Mouse (Mus musculus): ENCODE results near the gene Ak5. TPM values are rescaled to one million over a fixed set of nuclear protein-coding genes. Genes with fewer than 3 reads are reported as not detected.

Gene Ak5
- polyA plus RNA-seq, 1 experiment from 2014 or later, result 3.1 TPM

DNA sequence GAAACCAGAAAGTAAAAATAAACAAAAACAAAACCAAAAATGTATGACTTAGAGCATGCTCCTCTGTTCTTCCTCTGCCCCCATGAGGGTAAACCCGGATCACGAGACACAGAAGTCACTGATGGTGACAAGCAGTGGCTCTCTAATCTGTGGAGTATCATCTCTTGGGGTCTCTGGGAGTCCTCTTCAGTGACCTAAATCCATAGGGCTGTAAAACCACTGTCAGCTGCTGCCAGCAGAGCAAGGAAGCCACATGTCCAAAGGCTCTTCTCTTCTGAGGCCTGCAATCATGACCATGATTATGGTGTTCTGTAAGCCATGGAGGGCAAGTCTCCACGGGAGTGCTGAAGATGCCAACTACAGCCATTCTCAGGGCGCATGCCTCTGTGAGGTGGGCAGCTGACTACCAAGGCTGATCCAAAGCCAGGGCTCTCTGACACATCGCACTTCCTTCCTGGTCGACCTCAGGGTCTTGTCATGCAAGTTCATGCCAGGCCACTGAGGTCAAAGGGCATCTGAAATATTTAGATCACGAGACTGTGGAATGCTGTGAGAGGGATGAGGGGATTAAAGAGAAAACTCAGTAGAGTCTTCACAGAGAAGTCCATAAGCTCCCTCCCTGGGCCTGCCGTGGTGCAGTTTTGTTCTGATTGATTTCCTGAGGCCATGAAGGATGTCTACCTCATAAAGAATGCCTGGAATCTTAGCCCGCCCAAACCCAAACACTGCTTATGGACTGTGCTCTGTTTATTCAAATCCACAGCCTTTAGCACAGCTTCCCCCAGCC lies 99.5 kb downstream of the Ak5 start:
- H3K27ac ChIP-seq (replicated peaks; ENCODE audit: low read depth, low read length), result peak overlapping the region; percentile 63
- H3K9me3 ChIP-seq (ENCODE audit: control insufficient read depth, low read length), result no peaks in the 10 kb centered on the region
- H3K9ac ChIP-seq (ENCODE audit: low read depth, low read length), result no peak overlapping the region
- H3K4me2 ChIP-seq (ENCODE audit: low read depth, low read length), result no peak overlapping the region
- H3K36me3 ChIP-seq (ENCODE audit: control insufficient read depth, insufficient read depth, low read length), result no peaks in the 10 kb centered on the region
- H3K4me1 ChIP-seq (ENCODE audit: control insufficient read depth, insufficient read depth, low read length), result peaks cover 18% of the 10 kb centered on the region
- H3K4me3 ChIP-seq (ENCODE audit: low read depth, low read length), result no peak overlapping the region
- ATAC-seq (ENCODE audit: low read depth) (peak; percentile 18; the same call in 1 of the 2 replicates), DNase-seq (ENCODE audit: low spot score) (peak; percentile 56)
- WGBS, result 44% methylated on average over 9 of the region's 9 CpGs
- H3K27me3 ChIP-seq (replicated peaks; ENCODE audit: control insufficient read depth, insufficient read depth, low read length), result no peaks in the 10 kb centered on the region

DNA sequence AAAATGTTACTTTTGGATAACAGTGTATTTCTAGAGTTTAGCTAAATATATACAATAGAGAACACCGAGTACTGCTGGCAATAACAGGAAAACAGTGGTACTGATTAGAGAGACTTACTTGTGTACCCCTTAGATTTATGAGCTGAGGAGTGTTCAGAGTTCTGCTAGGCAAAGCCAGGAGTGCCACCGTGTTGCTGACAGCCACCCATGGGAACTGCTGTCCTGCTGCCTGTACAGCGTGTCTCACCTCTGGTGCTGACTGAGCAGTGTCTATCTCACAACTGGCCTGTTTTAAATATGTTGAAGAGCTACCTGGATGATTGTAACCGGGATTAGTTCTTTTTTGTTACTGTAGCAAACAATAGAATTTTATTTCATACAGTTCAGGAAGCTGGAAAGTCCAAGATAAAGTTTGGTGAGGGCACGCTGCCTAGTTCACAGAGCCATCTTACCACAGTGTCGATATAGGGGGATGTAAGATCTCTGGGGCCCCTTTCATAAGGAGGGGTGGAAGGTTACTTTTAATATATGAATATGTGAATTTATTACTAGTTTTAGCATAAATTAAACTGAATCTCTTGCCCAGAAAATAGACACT lies 103.5 kb downstream of the Ak5 start:
- H3K4me3 ChIP-seq (ENCODE audit: low read depth, low read length), result no peak overlapping the region
- no peaks in the 10 kb centered on the region for H3K36me3 ChIP-seq (ENCODE audit: control insufficient read depth, insufficient read depth, low read length)
- no peak overlapping the region for H3K9ac ChIP-seq (ENCODE audit: low read depth, low read length)
- H3K4me2 ChIP-seq (ENCODE audit: low read depth, low read length), result no peak overlapping the region
- H3K27me3 ChIP-seq (replicated peaks; ENCODE audit: control insufficient read depth, insufficient read depth, low read length), result no peaks in the 10 kb centered on the region
- H3K4me1 ChIP-seq (ENCODE audit: control insufficient read depth, insufficient read depth, low read length), result peaks cover 18% of the 10 kb centered on the region
- ATAC-seq (ENCODE audit: low read depth) (no peak), DNase-seq (ENCODE audit: low spot score) (no peak)
- no peaks in the 10 kb centered on the region for H3K9me3 ChIP-seq (ENCODE audit: control insufficient read depth, low read length)
- H3K27ac ChIP-seq (replicated peaks; ENCODE audit: low read depth, low read length), result no peak overlapping the region
- WGBS, result 69% methylated on average over 6 of the region's 6 CpGs

DNA sequence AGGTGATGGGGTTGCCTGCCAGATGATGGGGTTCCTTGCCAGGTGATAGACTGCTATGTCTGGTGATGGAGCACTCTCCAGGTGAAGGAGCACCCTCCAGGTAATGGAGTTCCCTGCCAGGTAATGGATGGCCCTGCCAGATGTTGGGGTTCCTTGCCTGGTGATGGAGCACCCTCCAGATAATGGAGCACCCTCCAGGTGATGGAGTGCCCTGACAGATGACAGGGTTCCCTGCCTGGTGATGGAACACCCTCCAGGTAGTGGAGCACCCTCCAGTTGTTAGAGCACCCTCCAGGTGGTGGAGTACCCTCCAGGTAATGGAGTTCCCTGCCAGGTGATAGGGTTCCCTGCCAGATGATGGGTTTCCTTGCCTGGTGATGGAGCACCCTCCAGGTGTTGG lies 104.3 kb downstream of the Ak5 start:
- H3K4me3 ChIP-seq (ENCODE audit: low read depth, low read length), result no peak overlapping the region
- no peak overlapping the region for H3K4me2 ChIP-seq (ENCODE audit: low read depth, low read length)
- H3K27ac ChIP-seq (replicated peaks; ENCODE audit: low read depth, low read length), result no peak overlapping the region
- no peaks in the 10 kb centered on the region for H3K9me3 ChIP-seq (ENCODE audit: control insufficient read depth, low read length)
- no peaks in the 10 kb centered on the region for H3K36me3 ChIP-seq (ENCODE audit: control insufficient read depth, insufficient read depth, low read length)
- peaks cover 12% of the 10 kb centered on the region for H3K4me1 ChIP-seq (ENCODE audit: control insufficient read depth, insufficient read depth, low read length)
- no peak overlapping the region for H3K9ac ChIP-seq (ENCODE audit: low read depth, low read length)
- DNase-seq (ENCODE audit: low spot score) (no peak), ATAC-seq (ENCODE audit: low read depth) (no peak)
- H3K27me3 ChIP-seq (replicated peaks; ENCODE audit: control insufficient read depth, insufficient read depth, low read length), result no peaks in the 10 kb centered on the region

DNA sequence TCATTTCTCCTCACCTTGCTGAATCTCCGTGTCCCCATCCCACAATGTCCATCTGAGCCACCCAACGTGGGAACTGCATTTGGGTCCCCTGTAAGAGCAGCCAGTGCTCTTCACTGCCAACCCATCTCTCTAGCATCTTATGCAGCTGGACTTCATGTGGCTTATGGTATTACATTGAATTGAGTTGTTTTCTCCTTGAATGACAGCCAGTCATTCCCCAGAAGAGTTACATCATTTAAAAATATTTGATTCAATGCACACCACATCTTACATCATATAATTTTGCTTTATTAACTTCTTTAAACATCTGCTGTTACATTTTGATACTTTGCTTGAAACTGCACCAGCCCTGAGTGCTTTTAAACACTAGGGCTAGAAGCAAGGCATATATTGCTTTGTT lies 106.5 kb downstream of the Ak5 start:
- no peak overlapping the region for H3K4me2 ChIP-seq (ENCODE audit: low read depth, low read length)
- DNase-seq (ENCODE audit: low spot score), result no peak
- H3K4me3 ChIP-seq (ENCODE audit: low read depth, low read length), result no peak overlapping the region
- H3K4me1 ChIP-seq (ENCODE audit: control insufficient read depth, insufficient read depth, low read length), result no peaks in the 10 kb centered on the region
- 77% methylated on average over 2 of the region's 2 CpGs for WGBS
- no peak for ATAC-seq (ENCODE audit: low read depth)
- H3K36me3 ChIP-seq (ENCODE audit: control insufficient read depth, insufficient read depth, low read length), result no peaks in the 10 kb centered on the region
- H3K9ac ChIP-seq (ENCODE audit: low read depth, low read length), result no peak overlapping the region
- no peaks in the 10 kb centered on the region for H3K27me3 ChIP-seq (replicated peaks; ENCODE audit: control insufficient read depth, insufficient read depth, low read length)
- no peaks in the 10 kb centered on the region for H3K9me3 ChIP-seq (ENCODE audit: control insufficient read depth, low read length)
- no peak overlapping the region for H3K27ac ChIP-seq (replicated peaks; ENCODE audit: low read depth, low read length)

DNA sequence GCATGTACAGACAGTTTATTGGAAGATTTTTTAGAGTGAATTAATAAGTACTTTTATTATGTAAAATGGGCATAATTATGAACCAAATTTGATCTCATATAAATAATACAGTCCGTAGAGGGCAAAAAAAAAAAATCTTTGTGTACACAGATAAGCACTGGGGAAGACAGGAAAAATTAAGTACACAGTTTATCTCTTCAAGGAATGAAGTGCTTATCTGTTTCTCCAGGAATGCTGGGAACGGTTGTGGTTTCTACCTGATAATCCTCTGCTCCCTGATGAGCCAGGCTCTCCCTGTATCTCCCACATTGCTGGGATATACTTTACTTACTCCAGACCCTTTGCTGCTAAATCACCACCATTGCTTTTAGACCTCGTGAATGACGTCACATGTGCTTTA lies 108.9 kb downstream of the Ak5 start:
- no peaks in the 10 kb centered on the region for H3K9me3 ChIP-seq (ENCODE audit: control insufficient read depth, low read length)
- H3K4me2 ChIP-seq (ENCODE audit: low read depth, low read length), result no peak overlapping the region
- H3K4me3 ChIP-seq (ENCODE audit: low read depth, low read length), result no peak overlapping the region
- no peaks in the 10 kb centered on the region for H3K4me1 ChIP-seq (ENCODE audit: control insufficient read depth, insufficient read depth, low read length)
- H3K9ac ChIP-seq (ENCODE audit: low read depth, low read length), result no peak overlapping the region
- ATAC-seq (ENCODE audit: low read depth) (no peak), DNase-seq (ENCODE audit: low spot score) (no peak)
- H3K27ac ChIP-seq (replicated peaks; ENCODE audit: low read depth, low read length), result no peak overlapping the region
- 64% methylated on average over 4 of the region's 4 CpGs for WGBS
- H3K36me3 ChIP-seq (ENCODE audit: control insufficient read depth, insufficient read depth, low read length), result no peaks in the 10 kb centered on the region
- H3K27me3 ChIP-seq (replicated peaks; ENCODE audit: control insufficient read depth, insufficient read depth, low read length), result no peaks in the 10 kb centered on the region

DNA sequence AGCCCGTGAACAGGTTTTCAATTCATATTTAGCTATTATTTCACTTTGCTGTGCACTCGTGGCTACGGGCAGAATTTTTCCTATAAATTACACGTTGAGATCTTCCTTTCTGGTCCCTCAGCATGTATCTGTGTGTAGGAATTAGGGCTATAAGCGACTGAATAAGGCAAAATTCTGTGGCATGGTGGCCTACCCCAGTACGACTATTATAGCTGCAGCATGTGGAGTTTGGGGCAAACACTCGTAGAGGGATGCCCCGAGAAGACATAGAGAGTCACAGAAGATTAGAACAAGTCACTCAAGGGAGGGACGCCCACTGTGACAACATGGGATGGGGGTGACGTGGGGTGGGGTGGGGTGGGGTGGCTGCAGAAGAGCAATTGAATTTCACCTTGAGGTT lies 110.1 kb downstream of the Ak5 start:
- Histone ChIP-seq H3K27ac (replicated peaks; ENCODE audit: low read depth, low read length) (no peak overlapping the region), H3K4me3 (ENCODE audit: low read depth, low read length) (no peak overlapping the region), H3K4me2 (ENCODE audit: low read depth, low read length) (no peak overlapping the region), H3K4me1 (ENCODE audit: control insufficient read depth, insufficient read depth, low read length) (no peaks in the 10 kb centered on the region), H3K27me3 (replicated peaks; ENCODE audit: control insufficient read depth, insufficient read depth, low read length) (no peaks in the 10 kb centered on the region), H3K36me3 (ENCODE audit: control insufficient read depth, insufficient read depth, low read length) (no peaks in the 10 kb centered on the region), H3K9me3 (ENCODE audit: control insufficient read depth, low read length) (no peaks in the 10 kb centered on the region), H3K9ac (ENCODE audit: low read depth, low read length) (no peak overlapping the region)
- WGBS, result 65% methylated on average over 10 of the region's 10 CpGs
- no peak for DNase-seq (ENCODE audit: low spot score)
- ATAC-seq (ENCODE audit: low read depth), result no peak

DNA sequence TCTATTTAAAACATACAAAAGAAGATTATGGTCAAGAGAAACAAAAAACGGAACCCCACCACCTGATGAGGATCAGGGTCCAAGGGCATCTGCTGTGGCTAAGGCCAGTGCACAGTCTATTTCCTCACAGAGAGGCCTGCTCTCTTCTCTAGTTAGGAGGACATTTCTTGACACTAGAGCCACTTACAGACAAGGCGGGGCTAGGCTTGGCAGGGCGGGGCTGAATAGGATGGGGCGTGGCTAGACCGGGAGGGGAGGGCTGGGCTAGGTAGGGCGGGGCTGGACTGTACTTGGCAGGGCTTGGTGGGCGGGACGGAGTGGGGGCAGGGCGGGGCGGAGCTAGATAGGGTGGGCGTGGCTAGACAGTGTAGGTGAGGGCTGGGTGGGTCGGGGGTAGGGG lies 110.5 kb downstream of the Ak5 start:
- WGBS, result 45% methylated on average over 8 of the region's 12 CpGs

DNA sequence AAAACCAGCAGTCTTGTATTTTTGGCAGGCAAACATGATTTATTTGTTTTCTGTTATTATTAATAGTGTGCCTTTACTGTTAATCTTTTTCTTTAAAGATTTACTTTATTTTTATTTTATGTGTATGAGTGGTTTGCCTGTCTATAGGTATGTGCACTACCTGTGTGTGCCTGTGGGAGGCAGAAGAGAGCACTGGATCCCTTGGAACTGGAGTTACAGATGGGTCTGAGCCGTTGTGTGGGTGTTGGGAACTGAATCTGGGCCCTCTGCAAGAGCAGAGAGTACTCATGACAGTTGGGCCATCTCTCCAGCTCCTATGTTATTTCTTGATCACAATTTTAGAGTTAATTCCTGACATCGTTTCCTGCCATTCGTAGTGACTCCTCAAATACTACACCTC lies 111.2 kb downstream of the Ak5 start:
- Histone ChIP-seq H3K9ac (ENCODE audit: low read depth, low read length) (no peak overlapping the region), H3K4me3 (ENCODE audit: low read depth, low read length) (no peak overlapping the region), H3K4me2 (ENCODE audit: low read depth, low read length) (no peak overlapping the region), H3K4me1 (ENCODE audit: control insufficient read depth, insufficient read depth, low read length) (no peaks in the 10 kb centered on the region), H3K27me3 (replicated peaks; ENCODE audit: control insufficient read depth, insufficient read depth, low read length) (no peaks in the 10 kb centered on the region), H3K9me3 (ENCODE audit: control insufficient read depth, low read length) (no peaks in the 10 kb centered on the region), H3K36me3 (ENCODE audit: control insufficient read depth, insufficient read depth, low read length) (no peaks in the 10 kb centered on the region), H3K27ac (replicated peaks; ENCODE audit: low read depth, low read length) (no peak overlapping the region)
- ATAC-seq (ENCODE audit: low read depth) (no peak), DNase-seq (ENCODE audit: low spot score) (no peak)
- 86% methylated on average over 3 of the region's 3 CpGs for WGBS

More for the DNA sequence above, 110.5 kb downstream of the Ak5 start:
- ATAC-seq (ENCODE audit: low read depth) (0 out of 2 replicates have a peak, but pooled peaks have one; percentile 12), DNase-seq (ENCODE audit: low spot score) (no peak)
- no peaks in the 10 kb centered on the region for H3K27me3 ChIP-seq (replicated peaks; ENCODE audit: control insufficient read depth, insufficient read depth, low read length)
- H3K4me1 ChIP-seq (ENCODE audit: control insufficient read depth, insufficient read depth, low read length), result no peaks in the 10 kb centered on the region
- H3K4me2 ChIP-seq (ENCODE audit: low read depth, low read length), result no peak overlapping the region
- no peak overlapping the region for H3K4me3 ChIP-seq (ENCODE audit: low read depth, low read length)
- no peaks in the 10 kb centered on the region for H3K36me3 ChIP-seq (ENCODE audit: control insufficient read depth, insufficient read depth, low read length)
- H3K9me3 ChIP-seq (ENCODE audit: control insufficient read depth, low read length), result no peaks in the 10 kb centered on the region
- no peak overlapping the region for H3K9ac ChIP-seq (ENCODE audit: low read depth, low read length)
- H3K27ac ChIP-seq (replicated peaks; ENCODE audit: low read depth, low read length), result no peak overlapping the region

DNA sequence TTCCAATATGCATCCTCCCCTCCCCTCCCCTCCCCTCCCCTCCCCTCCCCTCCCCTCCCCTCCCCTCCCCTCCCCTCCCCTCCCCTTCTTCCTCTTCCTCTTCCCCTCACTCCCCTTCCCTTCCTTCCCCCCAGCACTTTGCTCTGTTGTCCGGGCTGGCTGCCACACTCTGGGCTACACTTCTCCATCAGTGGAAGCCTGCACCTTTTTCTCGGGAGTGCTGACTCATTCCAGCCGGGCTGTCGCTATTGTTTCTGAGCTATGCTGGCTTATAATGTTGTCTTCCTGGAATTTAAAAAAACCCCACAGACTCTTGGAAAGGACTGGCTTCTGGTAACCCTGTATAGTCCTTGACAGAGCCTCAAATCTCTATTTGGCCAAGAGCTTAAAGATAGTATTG lies 111.7 kb downstream of the Ak5 start:
- H3K4me2 ChIP-seq (ENCODE audit: low read depth, low read length), result no peak overlapping the region
- H3K9ac ChIP-seq (ENCODE audit: low read depth, low read length), result no peak overlapping the region
- no peak overlapping the region for H3K4me3 ChIP-seq (ENCODE audit: low read depth, low read length)
- 43% methylated on average over 3 of the region's 4 CpGs for WGBS
- ATAC-seq (ENCODE audit: low read depth), result no peak
- H3K9me3 ChIP-seq (ENCODE audit: control insufficient read depth, low read length), result no peaks in the 10 kb centered on the region
- DNase-seq (ENCODE audit: low spot score), result peak; percentile 32
- H3K27me3 ChIP-seq (replicated peaks; ENCODE audit: control insufficient read depth, insufficient read depth, low read length), result no peaks in the 10 kb centered on the region
- no peaks in the 10 kb centered on the region for H3K36me3 ChIP-seq (ENCODE audit: control insufficient read depth, insufficient read depth, low read length)
- H3K27ac ChIP-seq (replicated peaks; ENCODE audit: low read depth, low read length), result no peak overlapping the region
- no peaks in the 10 kb centered on the region for H3K4me1 ChIP-seq (ENCODE audit: control insufficient read depth, insufficient read depth, low read length)
